18 mouse cellular contexts compared by ENCODE assay signal in genomic region chr7:109593992-109594391, GRCm38 (mm10).
"Had no signal": no experiment of that assay in that cellular context is flagged by ENCODE, and none has a peak within 500 bp of the region (broad histone marks: within the 10 kb centered on the region; RNA-seq: fewer than 3 reads in every experiment).

No protein-coding gene starts in this region.

- H3K27me3 ChIP-seq: limb, embryonic 13.5 days; midbrain, embryonic 12.5 days; midbrain, embryonic 15.5 days; neural tube, embryonic 13.5 days; stomach, embryonic 15.5 days had no signal

- H3K9ac ChIP-seq: limb, embryonic 13.5 days; midbrain, embryonic 12.5 days; midbrain, embryonic 15.5 days; neural tube, embryonic 13.5 days; stomach, embryonic 15.5 days had no signal

- ATAC-seq: intestine, postnatal 0 days; midbrain, embryonic 15.5 days had no signal

- DNase-seq: kidney, adult 8-10 months; kidney, postnatal 14 days; kidney, postnatal 4 days; lung, adult 2 months; lung, postnatal 14 days; lung, postnatal 4 days; retina, postnatal 1 day; right cerebral cortex, postnatal 25 days; spleen, adult 18-20 months; thymus, postnatal 25 days had no signal

- H3K4me3 ChIP-seq: limb, embryonic 10.5 days; limb, embryonic 13.5 days; midbrain, embryonic 12.5 days; midbrain, embryonic 15.5 days; myocyte; neural tube, embryonic 13.5 days; stomach, embryonic 15.5 days had no signal

- H3K27ac ChIP-seq: limb, embryonic 10.5 days; limb, embryonic 13.5 days; midbrain, embryonic 12.5 days; midbrain, embryonic 15.5 days; neural tube, embryonic 13.5 days; stomach, embryonic 15.5 days had no signal

- H3K4me2 ChIP-seq: limb, embryonic 13.5 days; midbrain, embryonic 12.5 days; midbrain, embryonic 15.5 days; neural tube, embryonic 13.5 days; stomach, embryonic 15.5 days had no signal

- H3K36me3 ChIP-seq: limb, embryonic 10.5 days; limb, embryonic 13.5 days; midbrain, embryonic 12.5 days; midbrain, embryonic 15.5 days; neural tube, embryonic 13.5 days; stomach, embryonic 15.5 days had no signal

- H3K9me3 ChIP-seq: limb, embryonic 10.5 days; limb, embryonic 13.5 days; midbrain, embryonic 12.5 days; midbrain, embryonic 15.5 days; neural tube, embryonic 13.5 days; stomach, embryonic 15.5 days had no signal

- H3K4me1 ChIP-seq: limb, embryonic 10.5 days; midbrain, embryonic 12.5 days; midbrain, embryonic 15.5 days had no signal
